Mouse (Mus musculus): Measurements from ENCODE around the gene Snx29. TPM values are rescaled to one million over a fixed set of nuclear protein-coding genes. Genes with fewer than 3 reads are reported as not detected.
"Not testable (repeated sequence)": the region's sequence is repeated elsewhere in the genome, so short reads cannot be mapped to it uniquely, and the experiment has no call there.

Snx29 gene
- 11.4 and 16.2 TPM in 2 replicates for polyA plus RNA-seq (2015; fragmentation: Nextera tagmentation; extraction: Ambion mirVana)

DNA sequence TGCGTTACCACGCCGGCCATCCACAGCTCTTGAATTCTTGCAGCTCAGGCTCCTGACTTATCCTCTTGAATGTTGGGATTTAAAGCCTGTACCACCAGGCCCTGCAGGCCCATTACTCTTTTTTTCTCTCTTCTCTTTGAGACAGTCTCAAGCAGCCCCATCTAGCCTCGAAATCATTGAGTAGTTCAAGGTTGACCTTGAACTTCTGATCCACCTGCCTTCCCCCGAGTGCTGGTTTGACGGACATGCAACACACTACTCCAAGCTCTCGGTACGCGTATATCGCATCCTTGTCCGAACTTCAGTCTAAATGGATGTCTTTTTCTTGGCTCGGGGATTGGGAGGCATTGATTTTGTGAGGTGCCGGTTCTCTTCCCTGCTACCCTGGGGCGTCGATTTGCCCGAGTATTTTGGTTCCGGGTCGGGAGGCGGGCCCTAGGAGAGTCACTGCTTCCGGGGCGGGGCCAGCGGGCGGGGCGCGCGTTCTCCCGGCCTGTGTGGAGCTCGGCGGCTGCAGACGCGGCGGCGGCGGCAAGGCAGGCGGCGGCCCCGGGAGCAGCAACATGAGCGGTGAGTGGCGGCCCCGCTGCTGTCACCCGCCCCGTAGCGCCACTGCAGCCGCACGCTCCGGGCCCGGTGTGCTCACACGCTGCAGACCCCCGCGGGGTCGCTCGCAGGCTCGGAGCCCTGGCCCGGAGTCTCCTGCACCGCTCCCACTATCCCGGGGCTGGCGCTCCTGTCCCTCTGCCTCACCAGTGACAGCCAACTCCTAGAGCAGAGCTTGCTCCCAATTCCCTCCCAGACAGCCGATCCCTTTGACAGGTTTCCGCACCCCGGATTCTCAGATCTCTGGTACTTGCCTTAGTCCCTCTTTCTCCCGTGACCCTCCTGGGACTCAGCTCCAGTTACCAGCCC, at the start of gene Snx29:
Gene Snx29, plus strand, starts transcription at position 500 of the 915 bp plus-strand sequence.
- H3K9ac ChIP-seq (ENCODE audit: low read length), result peak within 1 kb of the TSS; percentile 89
- peak within 1 kb of the TSS; percentile 84 for H3K4me3 ChIP-seq (ENCODE audit: low read length)
- H3K9me3 ChIP-seq (ENCODE audit: control insufficient read depth, low read length), result no peaks in the 10 kb centered on the region
- H3K4me2 ChIP-seq (ENCODE audit: low read depth, low read length), result peak within 1 kb of the TSS; percentile 96
- peak; percentile 98 for ATAC-seq (ENCODE audit: low read depth)
- H3K36me3 ChIP-seq (ENCODE audit: control insufficient read depth, insufficient read depth, low read length), result no peaks in the 10 kb centered on the region
- H3K27ac ChIP-seq (ENCODE audit: low read length), result peak within 1 kb of the TSS; percentile 70
- no peaks in the 10 kb centered on the region for H3K27me3 ChIP-seq (ENCODE audit: control insufficient read depth, insufficient read depth, low read depth, low read length)
- WGBS, result 4% methylated on average over 59 of the region's 61 CpGs
- peaks cover 13% of the 10 kb centered on the region for H3K4me1 ChIP-seq (replicated peaks; ENCODE audit: control insufficient read depth, insufficient read depth, low read length)

DNA sequence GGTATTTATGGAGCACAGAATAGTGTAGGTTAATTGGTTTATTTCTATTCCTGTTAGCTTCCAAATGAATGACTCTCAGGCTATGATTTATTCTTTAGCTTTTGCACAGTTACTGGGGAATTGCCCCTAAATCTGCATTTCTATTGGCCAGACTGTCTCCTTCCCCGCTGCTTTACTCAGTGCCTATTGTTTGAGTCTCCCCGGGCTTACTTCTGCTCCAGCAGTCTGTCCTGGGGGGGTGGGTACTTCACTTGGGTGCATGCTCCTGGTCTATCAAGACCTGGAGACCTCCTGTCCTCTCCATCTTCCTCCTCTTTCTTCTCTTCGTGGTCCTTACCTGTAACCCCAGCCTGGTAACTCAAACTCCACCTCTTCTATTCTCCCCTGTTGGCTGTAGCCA, 45.8 kb upstream of the Snx29 start:
- WGBS, result 55% methylated on average over 3 of the region's 3 CpGs
- Histone ChIP-seq H3K9ac (ENCODE audit: low read length) (no peak overlapping the region), H3K9me3 (ENCODE audit: control insufficient read depth, low read length) (no peaks in the 10 kb centered on the region), H3K4me1 (replicated peaks; ENCODE audit: control insufficient read depth, insufficient read depth, low read length) (no peaks in the 10 kb centered on the region), H3K27me3 (ENCODE audit: control insufficient read depth, insufficient read depth, low read depth, low read length) (no peaks in the 10 kb centered on the region), H3K4me2 (ENCODE audit: low read depth, low read length) (no peak overlapping the region), H3K4me3 (ENCODE audit: low read length) (no peak overlapping the region), H3K36me3 (ENCODE audit: control insufficient read depth, insufficient read depth, low read length) (no peaks in the 10 kb centered on the region), H3K27ac (ENCODE audit: low read length) (no peak overlapping the region)
- no peak for ATAC-seq (ENCODE audit: low read depth)

DNA sequence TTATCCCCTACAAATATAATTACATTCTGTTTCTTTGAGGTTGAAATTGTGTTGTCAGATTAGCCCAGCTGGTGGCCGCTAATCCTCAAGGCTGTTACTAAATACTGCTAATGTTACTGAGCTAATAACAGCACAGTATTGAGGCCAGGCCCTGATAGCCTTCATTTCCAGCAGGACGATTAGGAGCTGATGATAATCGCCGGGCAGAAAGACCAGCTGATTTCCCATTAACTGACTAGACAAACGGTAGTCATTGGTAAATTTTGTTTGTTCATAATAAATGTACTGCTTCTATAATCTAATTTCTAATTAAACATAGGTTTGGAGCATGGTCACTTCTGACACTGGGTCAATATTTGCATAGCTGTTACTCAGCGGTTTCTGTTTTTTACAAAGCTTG, 43.9 kb upstream of the Snx29 start:
- no peak overlapping the region for H3K27ac ChIP-seq (ENCODE audit: low read length)
- H3K9me3 ChIP-seq (ENCODE audit: control insufficient read depth, low read length), result no peaks in the 10 kb centered on the region
- H3K36me3 ChIP-seq (ENCODE audit: control insufficient read depth, insufficient read depth, low read length), result no peaks in the 10 kb centered on the region
- WGBS, result 62% methylated on average over 6 of the region's 6 CpGs
- no peak overlapping the region for H3K4me2 ChIP-seq (ENCODE audit: low read depth, low read length)
- H3K9ac ChIP-seq (ENCODE audit: low read length), result no peak overlapping the region
- H3K4me1 ChIP-seq (replicated peaks; ENCODE audit: control insufficient read depth, insufficient read depth, low read length), result no peaks in the 10 kb centered on the region
- no peaks in the 10 kb centered on the region for H3K27me3 ChIP-seq (ENCODE audit: control insufficient read depth, insufficient read depth, low read depth, low read length)
- no peak for ATAC-seq (ENCODE audit: low read depth)
- no peak overlapping the region for H3K4me3 ChIP-seq (ENCODE audit: low read length)

DNA sequence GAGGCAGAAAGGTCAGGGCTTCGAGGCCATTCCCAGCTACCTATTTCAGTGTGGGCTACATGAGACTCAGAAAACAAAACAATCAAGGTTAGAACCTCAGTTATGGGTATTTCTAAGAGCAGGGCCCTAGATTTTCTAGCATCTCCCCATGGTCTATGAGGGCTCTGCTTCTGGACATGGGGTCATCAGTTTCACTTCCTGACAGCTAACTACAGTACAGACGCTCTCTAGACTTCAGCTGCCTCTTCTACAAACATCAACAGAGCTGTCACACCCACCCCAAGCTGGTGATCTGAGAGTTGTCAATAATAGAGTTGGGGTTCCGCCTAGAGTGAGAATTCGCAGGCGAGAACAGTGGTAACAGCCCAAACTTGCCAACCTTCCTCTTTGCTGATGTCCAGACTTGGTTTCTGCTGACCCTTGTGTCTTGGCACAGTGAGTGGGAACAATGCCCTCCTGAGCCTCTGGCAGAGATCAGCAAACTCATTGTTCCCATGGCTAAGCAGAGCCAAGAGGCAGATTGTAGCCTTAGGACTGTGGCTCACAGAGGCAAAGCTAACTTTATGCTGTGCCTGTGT, 40.0 kb upstream of the Snx29 start:
- ATAC-seq (ENCODE audit: low read depth), result no peak
- H3K9me3 ChIP-seq (ENCODE audit: control insufficient read depth, low read length), result no peaks in the 10 kb centered on the region
- 68% methylated on average over 5 of the region's 5 CpGs for WGBS
- H3K36me3 ChIP-seq (ENCODE audit: control insufficient read depth, insufficient read depth, low read length), result no peaks in the 10 kb centered on the region
- no peak overlapping the region for H3K4me2 ChIP-seq (ENCODE audit: low read depth, low read length)
- H3K9ac ChIP-seq (ENCODE audit: low read length), result no peak overlapping the region
- H3K4me1 ChIP-seq (replicated peaks; ENCODE audit: control insufficient read depth, insufficient read depth, low read length), result no peaks in the 10 kb centered on the region
- no peak overlapping the region for H3K27ac ChIP-seq (ENCODE audit: low read length)
- H3K27me3 ChIP-seq (ENCODE audit: control insufficient read depth, insufficient read depth, low read depth, low read length), result no peaks in the 10 kb centered on the region
- no peak overlapping the region for H3K4me3 ChIP-seq (ENCODE audit: low read length)

DNA sequence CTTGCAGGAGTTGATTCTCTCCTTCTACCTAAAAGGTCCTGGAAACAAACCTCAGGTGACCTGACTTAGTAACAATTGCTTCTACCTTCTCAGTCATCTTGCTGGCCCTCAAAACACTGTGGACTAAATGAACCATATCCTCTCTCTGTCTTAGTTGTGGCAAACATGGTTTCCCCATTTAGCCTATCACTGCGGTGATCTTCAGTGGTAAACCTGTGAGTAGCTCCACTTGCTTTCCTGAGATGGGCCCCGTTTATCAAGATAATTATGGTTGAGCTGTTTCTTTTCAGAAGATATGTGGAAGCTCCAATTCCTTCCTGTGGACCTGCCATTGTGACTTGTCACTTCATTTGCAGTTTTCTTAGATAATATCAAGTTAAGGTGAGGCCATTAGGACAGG, 37.8 kb upstream of the Snx29 start:
- Histone ChIP-seq H3K36me3 (ENCODE audit: control insufficient read depth, insufficient read depth, low read length) (no peaks in the 10 kb centered on the region), H3K4me1 (replicated peaks; ENCODE audit: control insufficient read depth, insufficient read depth, low read length) (no peaks in the 10 kb centered on the region), H3K9me3 (ENCODE audit: control insufficient read depth, low read length) (peaks cover 2% of the 10 kb centered on the region; the same call in 1 of the 2 replicates), H3K27ac (ENCODE audit: low read length) (no peak overlapping the region), H3K4me3 (ENCODE audit: low read length) (no peak overlapping the region), H3K27me3 (ENCODE audit: control insufficient read depth, insufficient read depth, low read depth, low read length) (no peaks in the 10 kb centered on the region), H3K4me2 (ENCODE audit: low read depth, low read length) (no peak overlapping the region), H3K9ac (ENCODE audit: low read length) (no peak overlapping the region)
- WGBS, result 78% methylated on average over 2 of the region's 2 CpGs
- ATAC-seq (ENCODE audit: low read depth), result no peak

DNA sequence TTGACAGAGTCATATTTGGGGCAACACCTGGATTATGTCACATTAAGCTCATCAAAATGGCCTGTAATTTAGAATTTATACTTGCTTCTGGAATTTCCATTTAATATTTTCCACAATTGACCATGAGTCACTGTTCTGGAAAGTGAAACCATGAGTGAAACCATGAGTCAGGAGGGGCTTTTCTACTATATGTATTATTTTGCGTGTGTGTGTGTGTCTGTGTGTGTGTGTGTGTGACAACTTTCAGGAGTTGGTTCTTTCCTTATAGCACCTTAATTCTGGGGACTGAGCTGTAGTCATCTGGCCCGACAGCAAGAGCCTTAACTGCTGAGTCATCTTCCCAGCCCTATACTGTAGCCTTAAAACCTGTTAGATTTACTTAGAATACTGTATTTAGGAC, 36.8 kb upstream of the Snx29 start:
- Histone ChIP-seq H3K4me1 (replicated peaks; ENCODE audit: control insufficient read depth, insufficient read depth, low read length) (no peaks in the 10 kb centered on the region), H3K4me2 (ENCODE audit: low read depth, low read length) (no peak overlapping the region), H3K9ac (ENCODE audit: low read length) (no peak overlapping the region), H3K27ac (ENCODE audit: low read length) (no peak overlapping the region), H3K36me3 (ENCODE audit: control insufficient read depth, insufficient read depth, low read length) (no peaks in the 10 kb centered on the region), H3K27me3 (ENCODE audit: control insufficient read depth, insufficient read depth, low read depth, low read length) (no peaks in the 10 kb centered on the region), H3K4me3 (ENCODE audit: low read length) (no peak overlapping the region), H3K9me3 (ENCODE audit: control insufficient read depth, low read length) (peaks cover 2% of the 10 kb centered on the region; the same call in 1 of the 2 replicates)
- ATAC-seq (ENCODE audit: low read depth), result no peak
- WGBS, result 75% methylated on average over 2 of the region's 2 CpGs

DNA sequence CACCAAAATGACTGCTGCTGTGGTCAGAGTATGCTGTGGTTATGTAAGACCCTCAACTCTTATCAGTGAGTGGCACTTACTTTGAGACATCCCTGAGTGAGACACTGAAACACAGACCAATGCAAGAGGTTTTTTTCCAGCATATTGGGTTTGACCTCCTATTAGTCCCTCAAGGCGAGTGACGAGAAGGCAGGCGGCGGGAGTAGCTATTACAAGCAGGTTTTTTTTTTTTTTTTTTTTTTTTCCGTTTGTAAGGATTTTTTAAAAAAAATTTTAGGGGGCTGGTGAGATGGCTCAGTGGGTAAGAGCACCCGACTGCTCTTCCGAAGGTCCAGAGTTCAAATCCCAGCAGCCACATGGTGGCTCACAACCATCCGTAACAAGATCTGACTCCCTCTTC, 33.8 kb upstream of the Snx29 start:
- H3K27ac ChIP-seq (ENCODE audit: low read length); H3K36me3 ChIP-seq (ENCODE audit: control insufficient read depth, insufficient read depth, low read length); H3K9me3 ChIP-seq (ENCODE audit: control insufficient read depth, low read length); H3K4me3 ChIP-seq (ENCODE audit: low read length); H3K4me2 ChIP-seq (ENCODE audit: low read depth, low read length); H3K4me1 ChIP-seq (replicated peaks; ENCODE audit: control insufficient read depth, insufficient read depth, low read length); ATAC-seq (ENCODE audit: low read depth); H3K27me3 ChIP-seq (ENCODE audit: control insufficient read depth, insufficient read depth, low read depth, low read length); H3K9ac ChIP-seq (ENCODE audit: low read length): not testable (repeated sequence)
- WGBS, result 84% methylated on average over 7 of the region's 8 CpGs

DNA sequence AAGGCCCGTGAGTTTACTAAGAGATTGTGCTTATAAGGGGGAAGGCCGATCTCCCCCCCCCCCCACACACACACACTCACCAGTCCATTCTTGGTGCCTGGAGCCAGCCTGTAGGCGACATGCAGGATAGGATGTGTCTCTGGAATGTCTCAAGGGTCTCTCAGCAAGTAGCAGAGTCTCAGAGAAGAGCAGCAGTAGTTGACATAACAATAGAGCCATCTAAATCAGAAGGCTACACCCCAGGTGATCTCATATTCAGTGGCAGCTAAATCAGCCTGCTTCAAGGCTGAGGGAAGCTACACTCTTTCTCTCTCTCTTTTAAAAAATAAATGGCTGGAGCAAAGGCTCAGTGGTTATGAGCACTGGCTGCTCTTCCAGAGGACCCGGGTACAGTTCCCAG, 27.1 kb upstream of the Snx29 start:
- H3K36me3 ChIP-seq (ENCODE audit: control insufficient read depth, insufficient read depth, low read length); H3K4me1 ChIP-seq (replicated peaks; ENCODE audit: control insufficient read depth, insufficient read depth, low read length); H3K27me3 ChIP-seq (ENCODE audit: control insufficient read depth, insufficient read depth, low read depth, low read length); H3K4me2 ChIP-seq (ENCODE audit: low read depth, low read length); H3K9me3 ChIP-seq (ENCODE audit: control insufficient read depth, low read length); H3K4me3 ChIP-seq (ENCODE audit: low read length); ATAC-seq (ENCODE audit: low read depth); H3K27ac ChIP-seq (ENCODE audit: low read length); H3K9ac ChIP-seq (ENCODE audit: low read length): not testable (repeated sequence)
- WGBS, result 68% methylated on average over 4 of the region's 4 CpGs

DNA sequence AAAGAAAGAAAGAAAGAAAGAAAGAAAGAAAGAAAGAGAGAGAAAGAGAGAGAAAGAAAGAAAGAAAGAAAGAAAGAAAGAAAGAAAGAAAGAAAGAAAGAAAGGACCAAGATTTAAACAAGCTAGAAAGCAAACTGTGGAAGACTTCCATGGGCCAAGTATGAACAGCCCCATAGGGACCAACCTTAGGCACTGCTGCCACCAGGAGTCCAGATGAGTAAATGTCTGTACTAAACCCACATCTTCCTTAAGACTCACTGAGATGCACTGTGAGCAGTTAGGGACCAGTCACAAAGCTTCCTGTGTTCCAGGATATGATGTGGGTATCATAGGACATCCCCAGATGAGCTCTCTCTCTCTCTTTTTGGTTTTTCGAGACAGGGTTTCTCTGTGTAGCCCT, 25.0 kb upstream of the Snx29 start:
- H3K27me3 ChIP-seq (ENCODE audit: control insufficient read depth, insufficient read depth, low read depth, low read length); H3K4me3 ChIP-seq (ENCODE audit: low read length); H3K36me3 ChIP-seq (ENCODE audit: control insufficient read depth, insufficient read depth, low read length); H3K4me1 ChIP-seq (replicated peaks; ENCODE audit: control insufficient read depth, insufficient read depth, low read length); H3K9me3 ChIP-seq (ENCODE audit: control insufficient read depth, low read length); H3K4me2 ChIP-seq (ENCODE audit: low read depth, low read length); H3K9ac ChIP-seq (ENCODE audit: low read length); H3K27ac ChIP-seq (ENCODE audit: low read length); ATAC-seq (ENCODE audit: low read depth): not testable (repeated sequence)
- WGBS, result 67% methylated on average over 1 of the region's 1 CpGs
